Mouse (Mus musculus): Measurements from ENCODE around the gene Tmem200a.
"Not testable (repeated sequence)": the region's sequence is repeated elsewhere in the genome, so short reads cannot be mapped to it uniquely, and the experiment has no call there.

Tmem200a gene

DNA sequence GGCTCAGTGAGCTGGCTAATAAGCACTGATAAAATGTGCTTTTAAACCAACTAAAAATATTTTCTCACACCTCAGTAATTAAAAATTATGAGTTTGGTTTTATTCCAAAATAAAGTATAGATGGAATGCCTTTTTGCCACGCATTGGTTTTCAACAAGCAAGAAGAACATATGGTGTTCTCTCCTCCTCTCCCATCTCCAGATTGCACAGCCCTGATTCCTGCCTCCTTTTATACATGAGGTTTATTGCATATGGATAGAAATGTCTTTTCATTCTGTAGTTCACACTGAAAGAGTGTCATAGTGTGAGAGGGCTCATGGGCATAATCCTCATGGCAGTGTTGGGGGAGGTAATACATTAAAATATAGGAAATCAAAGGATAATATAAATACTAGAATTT lies 96.2 kb downstream of the Tmem200a start:
- no peak for DNase-seq (ENCODE audit: low read depth, low spot score)

DNA sequence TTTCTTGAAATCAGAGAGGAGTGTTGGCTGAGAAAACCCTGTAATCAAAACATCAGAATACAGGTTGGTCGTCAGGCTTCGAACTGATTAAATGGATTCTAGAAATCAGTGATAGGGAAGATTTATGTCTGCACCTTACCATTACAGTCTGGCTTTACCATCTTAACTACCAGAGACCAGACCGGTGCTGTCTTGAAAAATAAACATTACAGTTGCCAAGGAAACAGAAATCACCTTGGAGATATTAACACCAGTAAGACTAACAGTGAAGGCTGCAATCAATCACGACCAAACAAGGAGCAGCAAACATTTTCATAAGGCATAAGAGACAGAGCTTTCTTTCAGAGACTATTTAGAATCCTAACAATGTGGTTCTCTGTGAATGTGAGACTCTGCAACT lies 116.0 kb downstream of the Tmem200a start:
- DNase-seq (ENCODE audit: low read depth, low spot score) = no peak

DNA sequence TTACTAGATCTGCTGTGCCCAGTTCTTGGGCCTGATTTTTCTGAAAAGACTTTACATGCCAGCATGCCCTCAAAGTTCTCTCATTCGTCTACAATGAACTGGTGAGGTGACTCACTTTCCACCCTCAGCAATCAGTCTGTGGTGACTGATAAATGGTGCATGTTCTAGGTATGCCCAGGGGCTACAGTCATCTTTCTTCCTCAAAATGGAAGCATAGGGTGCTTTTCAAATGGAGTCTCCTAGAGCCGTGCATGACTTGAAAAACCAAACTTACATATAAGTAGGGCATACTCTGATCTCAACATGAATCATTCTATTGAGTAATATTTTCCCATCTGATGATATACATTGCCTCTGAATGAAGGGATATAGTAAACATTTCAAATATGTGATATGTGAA lies 117.8 kb downstream of the Tmem200a start:
- DNase-seq (ENCODE audit: low read depth, low spot score) = no peak

DNA sequence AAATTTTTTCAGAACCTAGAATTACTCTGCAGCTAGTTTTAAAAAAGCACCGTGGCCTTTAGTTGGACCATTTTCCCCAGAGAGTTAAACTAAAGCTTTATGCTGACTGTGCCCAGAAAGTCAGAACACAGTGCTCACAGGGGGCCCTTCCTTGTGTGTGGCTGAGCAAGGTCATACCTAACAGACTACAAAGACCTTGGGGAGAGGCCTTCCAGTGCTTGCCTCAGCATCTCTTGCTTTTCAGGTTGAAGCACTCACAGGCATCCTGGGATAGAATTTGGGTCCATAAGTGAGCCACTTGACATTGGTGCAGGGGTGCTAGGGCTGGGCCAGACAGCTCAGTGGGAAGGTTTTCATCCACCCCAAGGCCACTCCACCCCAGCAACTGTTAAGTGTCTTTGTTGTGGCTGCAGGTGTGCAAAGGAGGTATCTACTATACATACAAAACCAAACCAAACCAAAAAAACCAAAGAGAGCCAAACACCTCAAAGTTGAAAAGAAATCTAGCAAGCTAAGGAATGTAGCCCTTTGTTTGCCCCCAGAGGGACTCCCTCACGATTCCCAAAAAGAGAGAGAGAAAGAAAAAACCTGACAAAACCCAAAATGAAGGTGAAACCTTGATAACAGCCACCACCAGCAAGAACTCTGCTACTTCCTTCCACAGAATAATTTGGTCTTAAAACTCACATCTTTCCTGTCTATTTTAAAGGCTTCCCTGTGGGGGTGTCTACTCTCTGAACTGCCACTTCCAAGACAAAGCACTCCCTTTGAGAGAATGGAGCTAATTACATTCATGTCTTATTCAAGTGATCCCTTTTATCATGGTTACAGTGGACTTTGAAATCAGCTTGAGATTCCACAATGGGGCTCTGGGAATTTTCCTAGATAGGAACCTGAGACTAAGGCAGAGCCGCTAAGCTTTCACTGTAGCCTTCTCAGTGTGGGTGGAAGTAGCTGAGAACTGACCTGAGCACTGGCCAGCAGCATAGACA lies 119.8 kb downstream of the Tmem200a start:
- no peak for DNase-seq (ENCODE audit: low read depth, low spot score)

DNA sequence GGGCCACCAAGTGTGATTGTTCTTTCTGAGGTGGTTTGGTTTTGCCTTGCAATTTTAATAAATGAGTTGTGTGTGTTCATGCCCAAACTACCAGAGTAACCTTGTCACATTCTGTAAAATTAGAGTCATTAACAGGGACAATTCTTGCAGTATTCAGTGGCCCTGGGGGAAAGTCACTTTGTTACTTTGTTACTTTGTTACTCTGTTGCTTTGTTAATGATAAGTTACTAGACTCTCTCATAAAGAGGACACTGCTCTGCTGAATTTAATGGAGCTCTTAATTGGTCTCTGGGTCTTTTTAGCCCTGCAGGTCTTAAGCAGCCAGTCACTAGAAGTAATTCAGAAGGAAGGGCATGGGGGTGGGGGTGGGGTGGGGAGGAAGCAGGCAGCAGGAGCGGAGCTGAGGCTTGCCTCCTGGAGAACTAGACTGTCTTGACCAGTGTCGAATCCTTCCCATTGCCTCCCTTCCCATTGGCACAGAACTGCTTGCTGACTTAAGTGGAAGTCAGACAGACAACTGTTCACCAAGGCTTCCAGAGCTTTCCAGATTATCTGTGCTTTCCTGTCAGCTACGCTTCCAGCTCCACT lies 124.1 kb downstream of the Tmem200a start:
- no peak for DNase-seq (ENCODE audit: low read depth, low spot score)

DNA sequence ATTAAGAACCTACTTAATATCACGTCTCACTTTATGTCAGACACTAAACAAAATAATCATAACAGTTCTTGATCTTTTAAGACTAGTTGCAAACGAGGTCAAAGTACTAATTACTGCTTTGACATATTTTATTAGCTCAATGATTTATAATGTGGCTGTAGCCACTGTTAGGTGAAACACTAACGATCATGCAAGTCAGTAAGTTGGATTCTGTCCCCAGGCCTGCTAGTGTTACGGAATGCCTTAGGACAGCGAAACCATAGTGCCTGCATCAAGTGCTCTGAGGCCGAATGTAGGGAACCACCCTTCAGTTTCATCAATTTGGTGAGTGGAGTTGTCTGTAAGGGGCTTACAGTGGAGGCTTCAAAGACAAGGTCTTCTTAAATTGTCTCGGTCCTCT lies 126.0 kb downstream of the Tmem200a start:
- DNase-seq (ENCODE audit: low read depth, low spot score) = no peak

DNA sequence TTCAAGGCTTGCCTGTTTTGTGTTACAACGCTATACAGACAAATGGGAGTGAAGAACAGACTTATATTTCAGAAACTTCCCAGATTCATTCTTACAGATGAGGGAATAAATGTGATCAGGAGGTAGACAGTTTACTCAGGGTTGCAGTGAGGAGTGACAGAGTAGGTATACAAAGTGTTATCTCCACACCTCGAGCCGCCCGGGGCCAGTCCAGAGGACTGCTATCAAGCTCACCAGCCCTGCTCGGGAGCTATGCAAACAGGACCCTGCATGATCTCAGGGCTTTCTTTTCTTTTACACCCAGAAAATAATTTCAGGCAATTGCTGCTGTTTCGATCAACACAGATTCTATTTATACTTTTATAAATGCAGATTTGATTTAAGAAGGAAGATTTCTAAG lies 126.7 kb downstream of the Tmem200a start:
- no peak for DNase-seq (ENCODE audit: low read depth, low spot score)

DNA sequence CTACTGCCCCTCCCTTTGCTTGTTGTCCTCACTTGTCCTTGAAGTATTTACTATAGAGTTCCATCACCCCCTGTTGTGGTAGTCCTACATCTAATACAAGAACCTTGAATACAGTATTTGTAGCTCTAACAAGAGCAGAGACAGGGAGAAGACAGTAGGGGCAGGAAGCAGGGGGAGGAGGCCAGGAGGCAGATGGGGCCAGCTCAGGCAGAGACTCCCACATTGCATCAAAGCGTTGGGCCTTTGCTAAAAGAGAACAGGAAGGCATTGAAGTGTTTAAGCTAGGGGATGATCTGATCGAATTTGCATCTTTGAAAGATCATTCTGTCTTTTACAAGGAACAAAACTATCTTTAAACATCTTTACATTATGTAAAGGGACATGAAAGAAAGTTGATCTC lies 133.0 kb downstream of the Tmem200a start:
- DNase-seq (ENCODE audit: low read depth, low spot score) = no peak

DNA sequence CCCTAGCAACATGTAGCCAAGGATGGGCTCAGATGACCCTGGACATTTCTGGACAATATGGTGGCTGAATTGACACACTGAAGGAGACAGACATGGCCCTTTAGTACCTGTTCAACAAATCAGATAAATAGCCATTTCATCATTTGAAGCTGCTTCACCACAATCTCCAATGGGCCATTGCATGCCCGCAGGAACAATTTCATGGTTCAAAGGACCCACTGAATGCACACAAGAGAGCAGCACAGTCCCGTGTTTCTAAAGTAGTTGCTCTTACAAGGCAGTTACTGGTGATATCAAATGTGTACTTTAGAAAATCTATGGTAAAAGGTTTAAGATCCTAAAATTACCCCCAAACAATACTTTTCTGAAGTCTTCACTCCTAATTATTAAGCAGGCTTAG lies 134.2 kb downstream of the Tmem200a start:
- no peak for DNase-seq (ENCODE audit: low read depth, low spot score)

DNA sequence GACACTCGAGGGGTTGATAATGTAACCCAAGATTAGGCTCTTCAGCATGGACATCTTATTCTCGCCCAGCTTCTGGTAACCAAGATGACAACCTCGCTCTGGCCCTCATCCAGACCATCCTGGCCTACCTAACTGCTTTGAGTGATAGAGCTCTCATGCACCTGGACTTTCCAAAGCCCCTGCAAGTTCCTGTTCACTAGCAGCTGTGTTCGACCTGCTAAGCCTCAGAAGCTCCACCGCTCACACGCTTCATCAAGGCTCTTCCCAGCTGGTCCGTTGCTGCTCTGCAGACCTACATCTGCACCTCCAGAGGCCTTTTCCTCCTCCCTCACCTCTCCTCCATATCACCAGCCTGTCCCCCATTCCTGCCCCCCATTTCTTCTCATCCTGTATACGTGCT lies 147.1 kb downstream of the Tmem200a start:
- DNase-seq (ENCODE audit: low read depth, low spot score) = no peak

DNA sequence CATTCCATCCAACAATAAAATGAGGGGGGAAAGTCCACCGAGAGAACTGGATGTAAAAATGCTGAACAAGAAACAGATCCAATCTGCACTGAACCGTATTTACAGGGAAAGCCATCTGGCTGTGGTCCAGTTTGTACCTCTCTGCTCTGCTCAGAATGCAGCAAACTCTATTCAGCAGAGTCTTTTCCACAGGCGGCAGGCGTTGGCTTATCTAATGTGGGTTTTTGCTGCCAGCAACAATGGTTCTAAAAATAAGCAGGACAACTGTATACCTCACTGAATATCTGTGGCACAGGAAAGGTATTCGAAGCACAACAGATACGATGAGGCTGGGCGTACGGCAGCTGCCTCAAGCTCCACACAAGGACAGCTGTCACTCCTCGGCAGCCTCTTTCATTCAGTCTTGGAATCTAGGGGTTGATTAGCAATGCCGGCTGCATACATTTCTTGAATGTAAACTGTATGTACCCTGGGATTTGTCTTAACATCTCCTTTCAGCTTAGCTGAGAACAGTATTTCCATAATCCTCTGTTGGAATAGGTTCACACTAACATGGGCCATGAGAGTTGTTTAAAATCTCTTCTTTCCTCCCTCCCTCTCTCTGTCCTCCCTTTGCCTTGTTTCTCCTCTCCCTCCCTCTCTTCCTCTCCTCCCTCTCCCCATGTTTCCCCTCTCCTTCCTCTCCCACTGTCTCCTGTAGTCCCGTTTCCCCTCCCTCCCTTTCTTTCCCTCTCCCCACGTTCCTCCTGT lies 149.3 kb downstream of the Tmem200a start:
- DNase-seq (ENCODE audit: low read depth, low spot score) = no peak

DNA sequence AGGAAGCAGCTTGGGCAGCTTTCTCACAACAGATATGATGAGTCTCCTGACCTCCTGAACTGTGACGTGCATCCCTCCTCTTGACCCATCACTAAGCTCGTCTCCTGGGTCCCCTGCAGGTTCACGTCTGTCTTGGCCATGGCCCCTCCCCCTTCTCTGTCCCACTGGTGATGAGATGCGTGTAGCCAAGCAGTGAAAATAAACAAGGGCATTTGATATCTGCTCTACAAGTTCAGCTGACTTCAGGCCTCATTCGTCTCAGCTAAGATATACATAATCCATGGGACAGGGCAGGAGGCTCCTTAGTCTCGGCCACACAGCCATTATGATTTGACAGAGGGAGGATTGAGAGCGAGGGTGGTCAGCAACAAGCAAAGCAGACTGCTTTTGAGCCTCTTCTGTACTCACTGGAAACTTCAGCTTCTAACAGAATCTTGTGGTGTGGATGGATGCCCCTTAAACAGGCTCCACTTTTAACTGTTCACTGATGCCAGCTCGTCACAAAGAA lies 149.9 kb downstream of the Tmem200a start:
- DNase-seq (ENCODE audit: low read depth, low spot score) = no peak

DNA sequence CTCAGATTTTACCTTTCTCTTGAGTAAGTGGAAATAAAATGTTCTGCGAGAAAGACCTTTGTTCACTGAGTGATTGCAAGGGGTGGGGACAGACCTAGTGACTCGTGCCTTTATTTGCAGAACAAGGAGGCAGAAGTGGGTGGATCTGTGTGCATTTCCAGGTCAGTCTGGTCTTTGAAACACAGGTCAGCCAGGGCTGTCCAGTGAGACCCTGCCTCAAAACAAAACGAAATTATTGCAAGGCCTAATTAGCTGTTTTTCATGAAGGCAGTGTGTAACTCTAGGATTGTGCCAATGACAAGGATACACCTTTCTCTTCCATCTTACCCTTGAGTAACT lies 150.4 kb downstream of the Tmem200a start:
- DNase-seq (ENCODE audit: low read depth, low spot score) = no peak

DNA sequence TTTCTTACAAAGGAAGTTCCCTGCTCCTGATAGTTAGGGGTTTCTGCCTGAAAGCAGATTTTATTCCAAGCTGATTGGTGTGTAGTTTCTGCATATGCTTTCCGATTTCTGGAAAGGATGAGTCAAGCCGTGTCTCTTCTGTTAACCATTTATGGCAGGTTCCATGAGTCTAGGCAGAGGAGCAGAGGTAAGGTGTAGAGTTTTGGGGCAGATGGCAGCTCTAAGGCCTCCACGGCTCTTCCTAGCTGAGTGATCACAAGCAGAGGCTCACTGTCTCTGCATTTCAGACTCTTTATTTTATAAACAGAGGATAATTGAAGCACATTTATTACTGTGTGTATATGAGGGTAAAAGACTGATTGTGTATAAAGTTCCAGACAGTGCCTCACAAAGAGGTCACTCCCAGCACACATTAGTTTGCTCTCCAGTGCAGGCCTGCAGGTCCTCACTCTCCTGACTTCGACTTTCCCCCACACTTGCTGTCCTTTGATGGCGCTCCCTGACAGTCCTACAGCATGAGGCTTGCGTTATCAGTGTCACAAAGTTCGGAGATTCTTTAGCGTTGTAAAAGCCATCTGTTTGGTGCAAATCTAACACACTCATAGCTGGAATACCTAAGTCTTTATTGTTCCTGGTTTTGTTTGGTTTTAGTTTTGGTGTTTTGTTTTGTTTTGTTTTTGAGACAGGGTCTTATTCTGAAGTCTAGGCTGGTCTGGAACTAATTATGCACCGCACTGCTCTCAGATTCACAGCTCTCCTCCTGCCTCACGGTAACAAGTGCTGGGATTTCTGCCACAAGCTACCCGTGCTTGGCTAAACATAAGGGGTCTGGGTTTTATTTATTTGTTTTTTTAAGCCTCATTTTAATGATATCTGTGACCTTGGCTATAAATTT lies 151.1 kb downstream of the Tmem200a start:
- no peak for DNase-seq (ENCODE audit: low read depth, low spot score)

DNA sequence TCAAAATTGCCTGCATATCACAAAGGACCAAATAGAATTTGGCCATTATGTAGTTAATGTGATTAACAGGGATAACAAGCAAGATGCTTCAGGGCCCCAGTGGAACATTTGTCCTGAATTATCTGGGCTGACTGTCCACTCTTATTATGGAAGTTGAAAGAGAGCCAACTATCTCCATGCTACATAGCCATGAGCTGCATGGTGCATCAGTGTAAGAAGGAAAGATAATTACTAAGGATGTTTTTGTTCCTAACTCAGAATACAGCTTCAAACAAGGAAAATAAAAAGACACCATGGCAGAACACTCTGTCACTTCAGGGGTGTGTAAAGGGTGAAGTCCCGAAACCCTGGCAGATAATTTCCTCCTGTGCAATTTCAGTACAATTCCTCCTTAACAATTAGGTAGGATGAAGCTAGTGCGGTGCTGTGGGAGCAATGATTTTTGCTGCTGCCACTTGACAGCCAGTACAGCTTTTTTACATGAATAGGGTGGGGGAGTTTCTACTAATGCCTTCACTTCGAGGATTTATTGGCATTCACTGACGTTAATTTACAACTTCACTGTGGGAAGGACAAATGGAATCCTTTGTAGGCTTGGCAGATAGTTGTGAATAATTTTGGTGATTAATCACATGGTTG lies 158.1 kb downstream of the Tmem200a start:
- no peak for DNase-seq (ENCODE audit: low read depth, low spot score)

DNA sequence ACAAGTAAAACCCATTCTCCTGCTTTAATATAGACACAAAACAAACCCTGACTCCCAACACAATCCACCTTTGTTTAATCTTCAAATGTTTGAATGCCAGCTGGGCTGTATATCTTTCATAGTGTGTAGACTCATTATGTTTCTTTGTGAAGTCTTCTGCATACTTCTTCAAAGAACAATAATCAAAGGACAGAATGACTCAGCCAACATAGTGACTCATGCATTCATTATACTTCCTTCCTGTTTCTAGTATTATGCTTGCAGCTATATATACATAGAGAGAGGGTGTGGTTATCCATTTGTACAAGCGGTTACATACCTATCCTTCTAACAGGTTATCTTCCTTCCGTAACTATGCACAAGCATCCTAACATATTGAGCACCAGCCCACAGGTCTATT lies 160.7 kb downstream of the Tmem200a start:
- DNase-seq (ENCODE audit: low read depth, low spot score) = no peak

DNA sequence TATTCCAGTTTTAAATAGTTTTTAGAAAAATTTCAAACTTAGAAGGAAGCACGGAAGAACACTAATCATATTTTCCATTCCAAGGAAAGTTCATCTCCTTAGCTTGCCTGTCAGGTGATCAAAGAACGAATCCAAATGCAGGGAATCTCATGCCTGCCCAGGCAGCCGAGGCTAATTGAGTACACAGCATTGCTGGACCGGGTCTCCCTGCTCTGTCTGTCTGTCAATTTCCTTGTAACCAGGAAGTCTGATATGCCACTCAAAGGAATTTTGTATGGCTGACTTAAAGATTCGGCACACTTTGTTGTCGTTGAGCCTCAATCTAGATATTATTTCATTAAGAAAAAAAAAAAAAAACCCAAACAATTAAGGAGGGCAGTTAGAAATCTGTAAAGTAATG lies 168.6 kb downstream of the Tmem200a start:
- no peak for DNase-seq (ENCODE audit: low read depth, low spot score)

DNA sequence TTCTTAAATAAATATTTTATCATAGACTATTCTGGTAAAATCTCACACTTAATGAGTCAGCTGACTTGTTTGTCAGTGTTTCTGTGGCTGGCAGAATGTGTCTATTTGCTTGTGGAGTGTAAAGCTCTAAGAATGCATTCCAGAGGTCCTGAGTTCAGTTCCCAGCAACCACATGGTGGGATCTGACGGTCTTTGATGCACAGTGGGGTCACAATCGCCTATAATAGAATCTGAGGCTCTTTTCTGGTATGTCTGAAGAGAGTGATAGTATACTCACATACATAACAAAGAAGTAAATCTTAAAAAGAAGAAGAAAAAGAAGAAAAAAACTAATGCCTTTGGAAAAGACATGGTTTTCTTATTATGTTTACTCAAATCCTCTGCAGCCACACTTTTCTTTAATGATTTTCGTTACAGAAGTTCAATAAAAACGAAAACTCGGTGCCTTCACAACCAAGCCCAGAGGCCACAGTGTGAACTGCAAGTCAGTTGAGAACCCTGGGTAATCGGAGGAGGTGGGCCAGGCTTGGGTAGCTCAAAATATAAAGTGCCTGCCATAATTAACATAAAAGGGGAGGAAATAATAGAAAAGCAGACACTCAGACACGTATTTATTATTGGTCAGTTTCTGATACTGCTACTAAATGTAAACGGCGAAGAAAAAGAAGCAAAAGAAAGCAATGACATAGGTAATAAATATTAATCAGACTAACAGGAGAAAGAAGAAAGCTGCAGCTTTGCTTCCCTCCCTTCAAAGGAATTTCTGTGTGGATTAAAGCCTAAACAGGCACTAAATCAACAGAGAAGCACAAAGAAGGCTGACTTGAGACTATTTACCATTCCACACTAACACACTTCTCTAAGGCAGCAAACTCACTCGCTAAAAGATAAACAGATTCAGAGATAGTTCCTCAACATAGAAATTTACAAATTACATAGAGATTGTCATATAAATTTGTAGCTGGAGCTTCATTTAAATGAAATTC lies 170.5 kb downstream of the Tmem200a start:
- no peak for DNase-seq (ENCODE audit: low read depth, low spot score)

DNA sequence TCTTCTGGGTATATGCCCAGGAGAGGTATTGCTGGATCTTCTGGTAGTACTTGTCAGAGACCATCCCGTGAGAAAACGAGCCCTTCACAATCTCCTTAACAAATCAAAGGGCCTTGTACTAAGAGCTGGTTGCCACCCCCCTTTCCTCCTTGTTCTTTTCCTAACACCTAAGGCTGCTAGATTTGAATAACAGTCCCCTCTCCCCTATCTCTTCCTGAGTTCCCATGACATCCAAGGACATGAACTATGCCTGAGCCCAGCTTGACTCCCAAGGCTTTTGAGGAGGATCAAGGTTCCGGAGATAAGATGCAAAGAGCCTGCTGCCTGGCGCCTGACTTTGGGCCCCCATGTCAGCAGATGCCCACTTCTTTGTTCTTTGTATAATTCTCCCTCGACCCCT lies 184.7 kb downstream of the Tmem200a start:
- not testable (repeated sequence) for DNase-seq (ENCODE audit: low read depth, low spot score)

DNA sequence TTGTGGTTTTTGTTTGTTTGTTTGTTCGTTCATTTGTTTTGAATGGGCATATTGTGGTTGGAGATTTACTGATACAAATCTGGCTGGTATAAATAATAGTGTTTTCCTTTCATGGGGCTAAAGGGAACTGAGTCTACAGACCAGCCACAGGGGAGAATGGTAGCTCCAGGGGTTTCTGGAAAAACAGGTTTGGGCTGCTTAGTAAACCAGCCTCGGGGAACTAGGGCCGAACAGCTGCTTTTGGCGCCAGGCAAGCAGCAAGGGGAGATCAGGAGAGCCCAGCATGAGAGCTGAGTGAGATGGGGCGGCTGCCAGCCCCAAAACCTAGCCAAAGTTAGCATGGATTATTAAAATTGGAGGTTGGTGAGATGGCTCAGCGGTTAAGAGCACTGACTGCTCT lies 191.6 kb downstream of the Tmem200a start:
- no peak for DNase-seq (ENCODE audit: low read depth, low spot score)
